Mouse (Mus musculus): ENCODE results near the gene Lage3.
A peak's percentile ranks its signal among the peaks of the same experiment; 100 is the strongest.
"Not testable (repeated sequence)": the region's sequence is repeated elsewhere in the genome, so short reads cannot be mapped to it uniquely, and the experiment has no call there.

Gene Lage3

DNA sequence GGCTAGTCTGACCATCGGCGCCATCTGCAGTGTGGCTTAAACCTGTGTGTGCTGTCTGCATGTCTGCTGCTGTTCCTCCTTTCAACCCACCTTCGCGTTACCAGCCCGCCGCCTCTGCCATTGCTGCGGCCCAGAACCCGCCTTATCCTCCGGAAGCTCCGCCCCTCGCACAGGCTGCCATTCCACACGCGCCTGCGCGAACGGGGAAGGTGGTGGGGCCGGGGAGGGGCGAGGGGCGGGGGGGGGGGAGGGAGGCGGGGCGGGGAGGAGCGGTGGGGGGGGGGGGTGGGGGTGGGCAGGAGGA is at the start of gene Lage3:
Gene Lage3, minus strand, starts transcription at position 152 of the 304 bp plus-strand sequence.
- DNase-seq (ENCODE audit: low spot score in 2 of 2): peak; percentile 42 to 65

DNA sequence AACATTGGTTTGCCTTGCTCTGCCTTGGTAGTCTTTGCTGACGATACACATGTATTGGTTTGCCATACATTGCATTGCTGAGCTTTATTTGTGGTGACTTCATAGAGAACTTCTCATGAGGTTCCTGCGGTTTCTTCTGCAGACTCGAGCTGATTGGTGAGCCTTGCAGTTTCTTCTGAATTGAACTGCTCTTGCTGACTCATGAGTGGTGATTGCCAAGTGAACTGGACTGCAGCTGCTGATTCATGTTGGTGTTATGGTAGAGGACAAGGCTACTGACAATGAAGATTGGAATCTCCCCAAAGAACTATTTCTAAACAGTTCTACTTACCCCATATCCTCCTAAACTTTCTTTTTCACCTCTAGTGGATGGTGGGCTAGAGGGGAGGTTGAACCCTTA is 46.7 kb upstream of the Lage3 start:
- DNase-seq (ENCODE audit: low spot score in 2 of 2): no peak

- DNase-seq (ENCODE audit: low spot score in 2 of 2): peak; percentile 53 to 77
Observed at GRCm38 (mm10) chrX:74392535-74393443, 39.4 kb upstream of the Lage3 start, which contains the start of the genes Fam3a and Ikbkg. Fam3a (minus strand) TSS chrX:74393272. Ikbkg (plus strand) TSS chrX:74393290.

GRCm38 (mm10) chrX:74388153-74388552 is 34.7 kb upstream of the Lage3 start:
- DNase-seq (ENCODE audit: low spot score in 2 of 2): no peak

DNA sequence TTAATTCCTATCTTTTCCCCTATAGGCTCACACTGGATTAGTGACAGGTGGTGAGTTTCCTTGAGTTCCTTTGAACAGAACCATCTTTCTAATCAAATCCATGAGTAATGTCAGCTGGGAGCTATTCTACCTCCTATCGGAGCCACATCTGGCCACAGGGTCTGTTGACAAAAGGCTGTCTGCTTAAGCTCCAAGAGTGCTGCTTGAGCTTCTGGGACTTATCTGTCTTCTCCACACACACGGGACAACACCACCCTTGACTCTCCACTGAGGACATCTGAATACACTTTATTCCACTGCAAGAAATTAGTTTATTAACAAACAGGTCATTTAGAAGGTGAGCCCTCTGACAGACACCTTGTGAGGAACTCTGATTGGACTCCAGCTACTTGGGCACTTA is 31.0 kb upstream of the Lage3 start:
- DNase-seq (ENCODE audit: low spot score in 2 of 2): no peak

- DNase-seq (ENCODE audit: low spot score in 2 of 2): peak; percentile 58 to 81
Observed at GRCm38 (mm10) chrX:74372888-74373549, 19.6 kb upstream of the Lage3 start, which contains the start of the genes Ubl4a and Slc10a3. Ubl4a (minus strand) TSS chrX:74373218. Slc10a3 (minus strand) TSS chrX:74373349.

- DNase-seq (ENCODE audit: low spot score in 2 of 2): peak; percentile 54 to 68
Observed at GRCm38 (mm10) chrX:74368209-74368909, 14.9 kb upstream of the Lage3 start.

GRCm38 (mm10) chrX:74367512-74367911 is 14.1 kb upstream of the Lage3 start:
- peak in 1 of 2 experiments; percentile 2 for DNase-seq (ENCODE audit: low spot score in 2 of 2)

- peak; percentile 6 to 28 for DNase-seq (ENCODE audit: low spot score in 2 of 2)
Observed at GRCm38 (mm10) chrX:74359171-74359570, 5.8 kb upstream of the Lage3 start.

DNA sequence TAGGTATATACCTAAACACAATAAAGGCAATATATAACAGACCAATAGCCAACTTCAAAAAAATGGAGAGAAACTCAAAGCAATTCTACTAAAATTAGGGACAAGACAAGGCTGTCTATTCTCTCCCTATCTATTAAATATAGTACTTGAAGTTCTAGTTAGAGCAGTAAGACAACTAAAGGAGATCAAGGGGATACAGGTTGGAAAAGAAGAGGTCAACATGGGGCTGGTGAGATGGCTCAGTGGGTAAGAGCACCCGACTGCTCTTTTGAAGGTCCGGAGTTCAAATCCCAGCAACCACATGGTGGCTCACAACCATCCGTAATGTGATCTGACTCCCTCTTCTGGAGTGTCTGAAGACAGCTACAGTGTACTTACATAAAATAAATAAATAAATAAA is 3.7 kb upstream of the Lage3 start:
- not testable (repeated sequence) for DNase-seq (ENCODE audit: low spot score in 2 of 2)

DNA sequence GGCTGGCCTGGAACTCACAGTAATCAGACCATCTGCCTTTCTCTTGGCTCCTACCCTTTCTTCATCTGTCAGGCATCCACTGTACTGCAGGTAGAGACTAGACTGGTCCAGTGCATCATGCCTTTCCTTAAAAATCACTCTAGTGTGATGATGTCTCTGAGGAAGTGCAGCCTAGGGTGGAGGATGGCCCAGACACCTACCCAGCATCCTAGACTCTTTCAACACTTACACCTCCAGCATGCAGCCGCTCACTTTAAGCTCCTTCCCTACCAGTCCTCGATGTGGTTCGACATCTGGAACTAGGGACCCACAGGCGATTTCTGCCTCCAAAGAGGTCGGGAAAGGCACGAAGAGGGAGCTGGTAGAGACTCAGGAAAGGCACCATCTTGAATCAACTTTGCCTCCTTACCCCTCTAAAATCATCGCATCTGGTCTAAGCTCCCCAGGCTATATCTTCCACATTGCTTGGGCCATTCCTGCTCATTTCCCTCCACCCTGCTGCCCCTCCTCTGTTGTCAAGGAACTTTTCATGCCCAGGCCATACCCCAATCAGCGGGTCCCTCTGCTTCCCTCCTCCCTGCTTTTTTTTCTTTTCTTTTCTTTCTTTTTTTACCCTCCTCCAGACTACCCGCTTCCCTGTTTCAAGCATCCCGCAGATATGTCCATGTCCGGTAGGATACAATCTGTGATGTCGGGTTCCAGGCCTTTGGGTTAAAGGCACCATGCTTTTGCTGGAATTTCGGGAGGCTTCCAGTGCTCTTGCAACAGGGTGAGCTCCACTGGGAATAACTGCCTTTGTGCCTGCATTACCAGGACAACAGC is 562 bp downstream of the Lage3 start:
- no peak for DNase-seq (ENCODE audit: low spot score in 2 of 2)

DNA sequence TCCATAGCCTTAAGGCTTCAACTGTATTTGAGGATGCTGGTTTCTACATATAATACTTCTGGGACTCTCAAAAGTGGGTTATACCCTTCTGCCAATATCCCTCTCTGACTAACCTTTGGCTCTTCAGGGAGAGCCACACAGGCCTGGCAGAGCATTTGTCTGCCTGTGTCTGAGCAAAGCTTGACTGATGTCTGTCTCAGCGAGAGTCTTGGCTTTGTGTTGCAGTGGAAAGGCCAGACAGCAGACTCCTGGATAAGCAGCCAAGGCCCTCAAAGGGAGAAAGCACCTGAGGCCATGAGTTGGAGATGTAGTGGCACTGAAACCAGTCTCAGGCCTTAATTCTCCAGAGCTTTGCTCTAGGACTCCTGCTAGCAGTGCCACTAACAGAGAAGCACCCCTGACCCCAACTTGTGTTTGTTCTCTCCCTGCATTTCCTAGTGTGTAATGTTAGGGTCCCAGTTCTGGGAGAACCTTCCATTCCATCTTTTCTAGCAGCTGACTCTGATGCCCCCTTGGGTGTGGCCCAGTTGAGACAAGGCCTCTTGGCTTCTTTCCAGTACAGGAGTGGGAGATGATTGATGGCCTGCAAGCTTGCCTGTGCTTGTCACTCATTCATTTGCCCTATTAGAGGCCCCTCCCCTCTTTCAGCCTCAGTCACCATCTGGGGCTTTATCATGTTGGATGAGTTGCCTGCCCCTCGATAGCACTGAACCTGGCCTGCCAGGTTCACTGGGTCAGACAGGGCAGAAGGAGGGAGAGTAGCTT is 23.1 kb downstream of the Lage3 start:
- no peak for DNase-seq (ENCODE audit: low spot score in 2 of 2)

GRCm38 (mm10) chrX:74329215-74329671 is 24.2 kb downstream of the Lage3 start:
- no peak for DNase-seq (ENCODE audit: low spot score in 2 of 2)

- peak; percentile 64 for DNase-seq (ENCODE audit: low spot score in 2 of 2)
Observed at GRCm38 (mm10) chrX:74328725-74329161, 24.7 kb downstream of the Lage3 start, which contains the start of gene Plxna3. Plxna3 (plus strand) TSS chrX:74329066.

- DNase-seq (ENCODE audit: low spot score in 2 of 2): peak; percentile 65 to 84
Observed at GRCm38 (mm10) chrX:74312540-74313464, 40.6 kb downstream of the Lage3 start, which contains the start of gene Fam50a. Fam50a (plus strand) TSS chrX:74313033.

DNA sequence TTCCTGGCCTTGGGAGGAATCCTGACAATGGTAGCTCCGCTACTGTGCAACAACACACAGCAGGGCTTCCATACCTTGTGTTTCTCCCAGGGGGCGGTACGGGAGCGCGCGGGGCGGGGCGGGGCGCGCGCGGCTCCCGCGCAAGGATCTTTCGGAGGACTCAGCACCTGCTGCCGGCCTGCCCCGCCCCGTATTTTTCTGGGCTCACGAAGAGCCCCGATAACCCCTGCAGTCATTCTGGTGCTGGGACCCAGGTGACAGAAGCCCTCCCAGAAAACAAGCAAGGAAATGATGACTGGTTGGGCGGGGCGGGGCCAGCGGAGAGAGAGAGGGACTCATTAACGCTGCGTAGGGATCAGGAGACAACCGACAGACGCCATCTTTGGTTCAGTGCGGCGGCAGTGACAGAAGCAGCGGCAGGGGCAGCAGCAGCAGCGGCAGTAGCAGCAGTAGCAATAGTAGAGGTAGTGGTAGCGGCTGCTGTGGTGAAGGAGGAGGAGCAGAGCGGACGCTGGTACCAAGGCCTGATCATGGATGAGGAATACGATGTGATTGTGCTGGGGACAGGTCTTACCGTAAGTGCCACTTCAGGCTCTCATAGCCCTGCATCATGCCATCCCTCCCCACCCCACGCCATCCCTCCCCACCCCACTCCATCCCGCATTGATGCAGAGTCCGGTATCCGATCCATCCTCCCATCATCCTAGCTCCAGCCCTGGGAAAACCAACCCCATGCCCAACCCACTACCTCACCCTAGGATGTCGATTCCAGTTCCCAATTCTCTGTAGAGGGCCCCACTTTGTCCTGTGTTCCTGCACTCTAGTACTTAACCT is 48.3 kb downstream of the Lage3 start, which contains the start of gene Gdi1:
Gene Gdi1, plus strand, starts transcription at position 132 of the 834 bp plus-strand sequence.
- peak; percentile 53 to 63 for DNase-seq (ENCODE audit: low spot score in 2 of 2)

Measured in urinary bladder, adult 18-20 months (tissue).